Mouse (Mus musculus) MEL (cell line): ENCODE measurements at regions not wholly inside any gene's neighbourhood (a gene's known extent, or its start where the extent isn't known, plus 50 kb on each side); places are given as distances from the start of the nearest gene placed in this dataset.

Experiments used
- DNase-seq: peaks from one replicate; pipeline ENCODE4 v3.0.0; 2011; ENCODE audit warnings: low read depth, low spot score
- H3K27ac ChIP-seq: 2 replicates; pipeline ENCODE4 v1.5.1; 2012; ENCODE audit warnings: low read depth, mild to moderate bottlenecking, control low read depth, low read length, moderate library complexity; ENCODE audit not compliant: control insufficient read depth
- H3K27me3 ChIP-seq, 2 experiments: fragments of 150-350 bp in 1 of 2; sonication (generic) in 1 of 2; 2 replicates each; pipeline ENCODE4 v1.6.1; 2012; ENCODE audit warnings: low read length in 2 of 2, mild to moderate bottlenecking in 2 of 2, improper control_type of control experiment in 1 of 2, moderate library complexity in 1 of 2; ENCODE audit not compliant: insufficient read depth in 2 of 2, control insufficient read depth in 1 of 2
- H3K36me3 ChIP-seq, 2 experiments: 2 replicates each; pipeline ENCODE4 v1.6.1; 2012 to 2014; ENCODE audit warnings: low read length in 2 of 2, improper control_type of control experiment in 1 of 2, inconsistent platforms in 1 of 2, mild to moderate bottlenecking in 1 of 2; ENCODE audit not compliant: insufficient read depth in 2 of 2, control insufficient read depth in 1 of 2
- H3K4me1 ChIP-seq, 2 experiments: fragments of 150-350 bp in 1 of 2; sonication (generic) in 1 of 2; 2 replicates each; pipeline ENCODE4 v1.6.1; 2012; ENCODE audit warnings: low read length in 2 of 2, improper control_type of control experiment in 1 of 2, mild to moderate bottlenecking in 1 of 2; ENCODE audit not compliant: insufficient read depth in 2 of 2, control insufficient read depth in 1 of 2
- H3K4me3 ChIP-seq, 2 experiments: fragments of 150-350 bp in 1 of 2; sonication (generic) in 1 of 2; 2 replicates each; pipeline ENCODE4 v1.5.1; 2012; ENCODE audit warnings: low read depth in 2 of 2, low read length in 2 of 2, mild to moderate bottlenecking in 2 of 2, moderate library complexity in 2 of 2, control low read depth in 1 of 2, improper control_type of control experiment in 1 of 2; ENCODE audit not compliant: control insufficient read depth in 1 of 2, insufficient read depth in 1 of 2
- H3K79me2 ChIP-seq: 2 replicates; pipeline ENCODE4 v1.6.1; 2012; ENCODE audit warnings: mild to moderate bottlenecking, low read length, moderate library complexity; ENCODE audit not compliant: control insufficient read depth, poor library complexity, insufficient read depth
- H3K9ac ChIP-seq: 2 replicates; pipeline ENCODE4 v1.6.1; 2012; ENCODE audit warnings: low read depth, mild to moderate bottlenecking, control low read depth, low read length, moderate library complexity; ENCODE audit not compliant: control insufficient read depth, poor library complexity, severe bottlenecking
- H3K9me3 ChIP-seq: fragments of 150-350 bp; sonication (generic); replicated peaks from 2 replicates; pipeline ENCODE4 v1.6.1; 2012; ENCODE audit warnings: mild to moderate bottlenecking, low read length, improper control_type of control experiment, moderate library complexity; ENCODE audit not compliant: insufficient read depth
- BHLHE40 ChIP-seq: IDR thresholded peaks from 2 replicates; pipeline ENCODE4 v1.6.1; 2012; ENCODE audit warnings: low read depth, mild to moderate bottlenecking, inconsistent platforms, low read length, improper control_type of control experiment, borderline replicate concordance
- CHD2 ChIP-seq: IDR thresholded peaks from 2 replicates; pipeline ENCODE4 v1.6.1; 2011; ENCODE audit warnings: low read length, improper control_type of control experiment
- CTCF ChIP-seq, 3 experiments: IDR thresholded peaks in 2 of 3; conservative IDR thresholded peaks in 1 of 3; 2 replicates each; pipeline ENCODE4 v1.5.1; 2011 to 2012; ENCODE audit warnings: low read length in 3 of 3, low read depth in 2 of 3, mild to moderate bottlenecking in 2 of 3, improper control_type of control experiment in 1 of 3, inconsistent platforms in 1 of 3, mixed read lengths in 1 of 3, moderate library complexity in 1 of 3; ENCODE audit not compliant: control insufficient read depth in 1 of 3, insufficient read depth in 1 of 3, poor library complexity in 1 of 3, severe bottlenecking in 1 of 3
- GABPA ChIP-seq: IDR thresholded peaks from 2 replicates; pipeline ENCODE4 v1.6.1; 2012; ENCODE audit warnings: low read depth, mild to moderate bottlenecking, inconsistent platforms, low read length, improper control_type of control experiment, moderate library complexity
- HCFC1 ChIP-seq: IDR thresholded peaks from 2 replicates; pipeline ENCODE4 v1.6.1; 2012; ENCODE audit warnings: low read depth, mild to moderate bottlenecking, inconsistent platforms, low read length, improper control_type of control experiment, moderate library complexity
- JUND ChIP-seq: IDR thresholded peaks from 2 replicates; pipeline ENCODE4 v1.6.1; 2011; ENCODE audit warnings: low read depth, mild to moderate bottlenecking, improper control_type of control experiment, low read length
- MAZ ChIP-seq: IDR thresholded peaks from 2 replicates; pipeline ENCODE4 v1.6.1; 2012; ENCODE audit warnings: low read depth, mild to moderate bottlenecking, inconsistent platforms, low read length, improper control_type of control experiment
- MEF2A ChIP-seq: IDR thresholded peaks from 2 replicates; pipeline ENCODE4 v1.6.1; 2014; ENCODE audit warnings: low read depth, mild to moderate bottlenecking, inconsistent platforms, low read length, improper control_type of control experiment; ENCODE audit not compliant: poor library complexity, insufficient replicate concordance, severe bottlenecking; ENCODE audit errors: extremely low read depth
- MXI1 ChIP-seq: IDR thresholded peaks from 2 replicates; pipeline ENCODE4 v1.6.1; 2011; ENCODE audit warnings: mild to moderate bottlenecking, low read depth, low read length, improper control_type of control experiment
- MYC ChIP-seq: IDR thresholded peaks from 2 replicates; pipeline ENCODE4 v1.6.1; 2011; ENCODE audit warnings: low read depth, mild to moderate bottlenecking, low read length, improper control_type of control experiment, moderate library complexity
- NELFE ChIP-seq: IDR thresholded peaks from 2 replicates; pipeline ENCODE4 v1.6.1; 2011; ENCODE audit warnings: low read depth, low read length, improper control_type of control experiment
- NRF1 ChIP-seq: IDR thresholded peaks from 2 replicates; pipeline ENCODE4 v1.6.1; 2014; ENCODE audit warnings: low read depth, mild to moderate bottlenecking, inconsistent platforms, low read length, improper control_type of control experiment, moderate library complexity; ENCODE audit not compliant: poor library complexity, insufficient read depth, severe bottlenecking
- POLR2AphosphoS5 ChIP-seq: IDR thresholded peaks from 2 replicates; pipeline ENCODE4 v1.6.1; 2012; ENCODE audit warnings: low read depth, borderline replicate concordance, mild to moderate bottlenecking, inconsistent platforms, low read length, moderate library complexity, mixed read lengths
- RAD21 ChIP-seq: IDR thresholded peaks from 2 replicates; pipeline ENCODE4 v1.6.1; 2011; ENCODE audit warnings: mild to moderate bottlenecking, low read depth, low read length, improper control_type of control experiment
- SIN3A ChIP-seq: IDR thresholded peaks from 2 replicates; pipeline ENCODE4 v1.6.1; 2012; ENCODE audit warnings: low read length, improper control_type of control experiment, inconsistent platforms
- TAL1 ChIP-seq: IDR thresholded peaks from 2 replicates; pipeline ENCODE4 v1.6.1; 2012; ENCODE audit warnings: mild to moderate bottlenecking, inconsistent platforms, low read length, moderate library complexity, mixed read lengths
- TBP ChIP-seq: IDR thresholded peaks from 2 replicates; pipeline ENCODE4 v1.8.0; 2011; ENCODE audit warnings: low read depth, low read length, improper control_type of control experiment
- TCF12 ChIP-seq: IDR thresholded peaks from 2 replicates; pipeline ENCODE4 v1.6.1; 2014; ENCODE audit warnings: low read depth, mild to moderate bottlenecking, inconsistent platforms, low read length, improper control_type of control experiment, moderate library complexity

GRCm38 (mm10) chr6:127341604-127342003 lies 105.0 kb upstream of the Parp11 start:
- Histone ChIP-seq H3K27ac (no peak overlapping the region), H3K4me1 (no peaks in the 10 kb centered on the region), H3K79me2 (no peaks in the 10 kb centered on the region), H3K9me3 (no peaks in the 10 kb centered on the region), H3K36me3 (no peaks in the 10 kb centered on the region), H3K4me3 (no peak overlapping the region), H3K9ac (no peak overlapping the region), H3K27me3 (no peaks in the 10 kb centered on the region)
- DNase-seq: no peak
- TF ChIP-seq HCFC1 (no peak), BHLHE40 (no peak)

DNA sequence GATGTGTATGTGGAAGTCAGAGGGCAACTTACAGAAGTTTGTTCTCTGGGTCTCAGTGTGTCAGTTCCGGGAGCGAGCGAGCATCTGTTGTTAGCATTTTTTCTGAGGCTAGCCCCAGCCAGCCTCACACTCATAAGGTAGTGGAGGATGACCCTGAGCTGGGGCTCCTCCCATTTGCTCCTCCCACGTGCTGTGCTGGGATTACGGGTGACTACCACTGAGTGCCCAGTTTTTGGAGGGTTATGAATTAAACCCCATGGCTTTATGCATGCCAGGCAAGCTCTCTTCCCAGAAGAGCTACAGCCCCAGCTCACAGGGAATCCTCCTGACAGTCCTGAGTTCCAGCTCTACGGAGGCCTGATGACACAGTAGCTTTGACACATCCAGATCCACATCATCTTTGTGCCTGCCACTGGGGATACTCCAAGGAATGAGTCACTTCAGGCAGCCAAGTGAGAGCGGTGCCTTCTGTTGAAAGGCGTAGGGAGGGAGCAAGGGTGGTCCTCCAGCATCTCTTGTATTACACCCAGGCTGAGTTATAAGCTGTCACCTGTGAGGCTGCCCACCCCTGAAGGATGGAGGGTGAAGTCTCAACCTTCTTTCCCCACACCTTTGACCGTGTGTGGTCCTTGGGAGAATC lies 97.8 kb upstream of the Parp11 start:
- no peak for TF ChIP-seq CTCF (IDR thresholded peaks at IDR 0.05 in 2 of 3, conservative IDR thresholded peaks at IDR 0.05 in 1 of 3; ENCODE audit: control insufficient read depth in 1 of 3, insufficient read depth in 1 of 3, low read depth in 2 of 3, low read length in 3 of 3, poor library complexity in 1 of 3, severe bottlenecking in 1 of 3)
- no peak for TF ChIP-seq TCF12
- TF ChIP-seq TBP: no peak
- no peak for TF ChIP-seq NELFE
- TF ChIP-seq MXI1: no peak
- TF ChIP-seq SIN3A: no peak
- no peak for TF ChIP-seq CHD2
- TF ChIP-seq GABPA: no peak
- no peak for TF ChIP-seq MEF2A
- no peak for TF ChIP-seq POLR2AphosphoS5
- TF ChIP-seq JUND: no peak
- no peak for TF ChIP-seq NRF1
- TF ChIP-seq MAZ: no peak
- TF ChIP-seq RAD21: no peak
- TF ChIP-seq TAL1: no peak
- no peak for TF ChIP-seq MYC
- H3K79me2 ChIP-seq: no peaks in the 10 kb centered on the region
- H3K9me3 ChIP-seq: no peaks in the 10 kb centered on the region
- H3K27ac ChIP-seq: no peak overlapping the region
- DNase-seq: no peak
- no peak overlapping the region for H3K9ac ChIP-seq
- H3K4me1 ChIP-seq: no peaks in the 10 kb centered on the region
- no peak overlapping the region for H3K4me3 ChIP-seq
- H3K36me3 ChIP-seq: no peaks in the 10 kb centered on the region
- H3K27me3 ChIP-seq: peaks cover 0 to 2% of the 10 kb centered on the region in 2 experiments; a peak in 2 of 4 replicates
